Mouse (Mus musculus): ENCODE measurements around the gene Pjvk.
A peak's percentile ranks its signal among the peaks of the same experiment; 100 is the strongest.
"Not testable (repeated sequence)": the region's sequence is repeated elsewhere in the genome, so short reads cannot be mapped to it uniquely, and the experiment has no call there.

Gene Pjvk

GRCm38 (mm10) chr2:76647883-76648570 lies at the start of gene Pjvk, which contains the start of gene Prkra:
Pjvk (plus strand) TSS chr2:76648476.
Prkra (minus strand) TSS chr2:76648015.
- peak; percentile 91 to 95 for DNase-seq (ENCODE audit: low spot score in 2 of 2)

DNA sequence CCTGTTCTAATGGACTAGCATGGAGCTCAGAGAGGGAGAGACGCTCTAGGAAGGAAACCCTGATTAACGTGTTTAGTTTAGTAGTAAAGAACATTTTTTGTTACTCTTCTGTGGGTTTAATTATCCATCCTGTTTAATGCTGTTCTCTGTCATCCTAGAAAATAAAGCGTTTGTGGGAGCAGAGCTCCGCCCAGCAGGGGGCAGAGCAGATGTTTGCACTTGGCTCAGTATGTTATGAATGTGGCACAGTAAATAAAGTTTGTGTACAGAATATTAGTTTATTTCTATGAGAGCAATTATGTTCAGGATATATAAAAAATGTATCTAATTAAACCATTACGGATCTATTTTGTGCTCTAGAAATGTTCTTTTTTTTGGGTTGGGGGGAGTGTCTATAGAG lies 49.1 kb upstream of the Pjvk start:
- no peak for DNase-seq (ENCODE audit: low spot score in 2 of 2)

- DNase-seq (ENCODE audit: low spot score in 2 of 2), result no peak
Measured at GRCm38 (mm10) chr2:76602256-76602655, 46.0 kb upstream of the Pjvk start.

DNA sequence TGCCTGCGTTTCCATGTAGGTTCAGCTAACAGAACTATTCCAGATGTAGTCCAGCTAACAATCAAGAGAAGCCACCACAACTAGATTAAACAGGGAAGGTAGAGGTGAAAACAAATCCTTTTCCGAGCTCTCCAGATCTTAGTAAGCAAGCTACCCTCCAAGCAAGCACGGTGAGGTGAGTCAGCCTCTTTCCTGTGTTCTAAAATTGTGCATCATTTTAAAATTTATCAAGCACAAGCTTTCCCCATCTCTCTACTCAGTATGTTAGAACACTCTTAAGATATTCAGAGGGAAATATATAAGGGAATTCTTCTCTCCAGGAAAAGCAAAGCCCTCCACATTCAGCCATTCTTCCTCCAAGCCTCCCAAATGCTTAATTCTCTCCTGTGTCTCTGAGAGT lies 41.6 kb upstream of the Pjvk start:
- DNase-seq (ENCODE audit: low spot score in 2 of 2), result no peak

DNA sequence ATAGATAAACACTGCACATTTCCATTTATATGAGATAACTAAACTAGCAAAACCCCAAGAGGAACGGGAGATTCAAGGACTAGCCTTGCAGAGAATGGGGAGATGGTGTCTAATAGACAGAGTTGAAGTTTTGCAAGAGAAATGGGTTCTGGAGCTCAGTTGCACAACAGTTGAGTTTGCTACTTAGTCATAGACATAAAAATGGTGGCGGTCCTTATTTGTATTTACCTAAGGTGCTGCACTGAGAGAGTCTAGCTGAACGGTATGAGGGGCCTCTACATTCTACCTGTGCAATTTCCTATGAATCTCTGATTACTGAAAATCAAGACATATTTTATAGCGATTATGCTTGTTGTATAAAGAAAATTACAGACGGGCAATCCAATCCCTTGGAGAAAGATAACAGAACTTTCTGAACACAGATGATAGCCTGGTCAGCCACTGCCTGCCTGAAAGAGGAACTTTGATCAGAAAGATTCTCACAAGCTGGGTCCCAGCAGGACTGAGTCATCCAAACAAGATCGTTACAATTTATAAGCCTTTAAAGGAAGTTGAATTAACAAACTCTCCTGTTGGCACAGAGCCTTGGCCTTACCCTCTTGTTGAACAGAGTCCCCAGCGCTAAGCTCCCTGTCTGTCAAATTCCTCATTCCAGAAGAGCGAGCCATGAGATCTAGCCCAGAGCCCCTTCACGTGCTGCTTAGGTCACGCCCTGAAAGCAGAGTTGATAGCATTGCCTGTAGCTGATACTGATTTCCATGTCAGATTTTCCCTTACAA lies 37.8 kb upstream of the Pjvk start:
- no peak for DNase-seq (ENCODE audit: low spot score in 2 of 2)

DNA sequence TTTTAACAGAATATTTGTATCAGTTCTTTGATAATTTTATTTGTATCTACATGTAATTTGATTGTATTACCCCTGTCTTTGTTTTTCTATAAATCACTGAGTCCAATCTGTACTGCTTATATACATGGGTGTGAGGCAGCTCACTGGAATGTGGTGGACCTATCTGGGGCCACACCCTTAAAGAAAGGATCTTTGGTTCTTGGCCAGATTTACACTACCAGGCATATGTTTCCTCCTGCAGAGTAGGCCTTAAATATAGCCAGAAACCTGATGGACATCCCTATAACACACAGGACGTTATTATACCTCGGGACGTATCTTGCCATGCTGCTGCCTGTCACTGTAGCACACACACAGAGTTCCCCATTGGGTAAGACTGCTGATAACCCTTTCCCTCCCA lies 36.3 kb upstream of the Pjvk start:
- DNase-seq (ENCODE audit: low spot score in 2 of 2), result no peak

DNA sequence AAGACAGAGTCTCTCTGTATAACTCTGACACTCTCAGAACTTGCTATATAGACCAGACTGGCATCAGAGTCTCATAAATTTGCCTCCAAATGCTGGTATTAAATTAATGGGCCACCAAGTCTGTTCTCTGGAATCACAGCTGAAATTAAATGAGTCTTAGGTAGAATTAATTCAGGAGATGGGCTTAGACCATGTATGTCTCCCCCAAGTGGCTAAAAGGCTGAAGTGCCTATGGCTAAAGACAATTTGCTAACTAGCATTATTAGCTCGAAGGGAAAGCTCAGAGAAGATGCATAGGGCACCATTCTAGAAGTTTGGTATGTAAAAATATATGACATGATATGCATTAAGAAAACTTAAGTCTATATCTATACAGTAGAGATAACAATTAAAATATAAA lies 30.2 kb upstream of the Pjvk start:
- DNase-seq (ENCODE audit: low spot score in 2 of 2), result peak in 1 of 2 experiments; percentile 34

- DNase-seq (ENCODE audit: low spot score in 2 of 2), result no peak
Measured at GRCm38 (mm10) chr2:76620188-76620587, 28.1 kb upstream of the Pjvk start.

DNA sequence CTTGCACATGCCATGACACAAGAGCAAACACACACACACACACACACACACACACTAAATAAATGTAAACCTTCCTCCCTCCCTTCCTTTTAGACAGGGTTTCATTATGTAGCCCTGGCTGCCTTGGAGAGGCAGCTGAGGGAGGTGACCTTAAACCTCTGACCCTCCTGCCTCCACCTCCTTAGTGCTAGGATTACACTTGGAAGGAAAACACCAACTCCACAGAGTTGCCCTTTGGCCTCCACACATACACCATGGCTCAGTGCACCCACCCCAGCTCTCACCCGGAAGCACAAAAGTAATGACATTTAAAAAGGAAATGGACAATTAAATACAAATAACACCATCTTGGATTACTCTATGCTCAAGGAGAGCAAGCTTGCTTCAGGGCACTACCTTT lies 26.6 kb upstream of the Pjvk start:
- no peak for DNase-seq (ENCODE audit: low spot score in 2 of 2)

DNA sequence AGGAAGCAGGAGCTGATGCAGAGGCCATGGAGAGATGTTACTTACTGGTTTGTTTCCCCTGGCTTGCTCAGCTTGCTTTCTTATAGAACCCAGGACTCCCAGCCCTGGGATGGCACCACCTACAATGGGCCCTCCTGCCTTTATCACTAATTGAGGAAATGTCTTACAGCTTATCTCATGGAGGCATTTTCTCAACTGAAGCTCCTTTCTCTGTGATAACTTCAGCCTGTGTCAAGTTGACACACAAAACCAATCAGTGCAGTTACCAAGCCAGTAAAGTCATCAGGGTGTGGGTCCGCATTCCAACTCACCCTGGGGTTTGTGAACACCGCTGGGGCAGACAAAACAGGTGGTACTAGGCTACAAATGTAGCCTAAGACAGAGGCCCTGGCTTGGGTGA lies 26.0 kb upstream of the Pjvk start:
- not testable (repeated sequence) for DNase-seq (ENCODE audit: low spot score in 2 of 2)

GRCm38 (mm10) chr2:76630293-76630692 lies 18.0 kb upstream of the Pjvk start:
- DNase-seq (ENCODE audit: low spot score in 2 of 2), result no peak

- no peak for DNase-seq (ENCODE audit: low spot score in 2 of 2)
Measured at GRCm38 (mm10) chr2:76631600-76631999, 16.7 kb upstream of the Pjvk start.

DNA sequence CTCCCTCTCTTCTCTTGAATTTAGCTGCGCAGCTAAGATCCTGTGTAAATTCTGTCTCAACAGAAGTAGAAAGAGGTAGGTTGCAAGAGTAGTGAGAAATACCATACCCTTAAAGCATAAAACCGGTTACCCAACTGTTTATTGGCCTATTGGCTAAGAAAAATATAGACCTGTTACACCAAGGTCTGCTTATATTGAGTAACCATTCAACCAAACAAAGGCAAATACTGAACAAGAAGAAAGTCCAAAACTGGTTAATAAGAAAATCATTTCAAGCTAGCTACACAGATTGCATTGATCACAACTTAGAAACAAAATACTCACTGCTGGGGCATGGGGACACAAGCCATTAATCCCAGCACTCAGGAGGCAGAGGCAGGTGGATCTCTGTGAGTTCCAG lies 8.6 kb upstream of the Pjvk start:
- DNase-seq (ENCODE audit: low spot score in 2 of 2), result no peak

- no peak for DNase-seq (ENCODE audit: low spot score in 2 of 2)
Measured at GRCm38 (mm10) chr2:76643801-76644200, 4.5 kb upstream of the Pjvk start.

GRCm38 (mm10) chr2:76647441-76647869 lies 821 bp upstream of the Pjvk start:
- DNase-seq (ENCODE audit: low spot score in 2 of 2), result peak in 1 of 2 experiments; percentile 14

DNA sequence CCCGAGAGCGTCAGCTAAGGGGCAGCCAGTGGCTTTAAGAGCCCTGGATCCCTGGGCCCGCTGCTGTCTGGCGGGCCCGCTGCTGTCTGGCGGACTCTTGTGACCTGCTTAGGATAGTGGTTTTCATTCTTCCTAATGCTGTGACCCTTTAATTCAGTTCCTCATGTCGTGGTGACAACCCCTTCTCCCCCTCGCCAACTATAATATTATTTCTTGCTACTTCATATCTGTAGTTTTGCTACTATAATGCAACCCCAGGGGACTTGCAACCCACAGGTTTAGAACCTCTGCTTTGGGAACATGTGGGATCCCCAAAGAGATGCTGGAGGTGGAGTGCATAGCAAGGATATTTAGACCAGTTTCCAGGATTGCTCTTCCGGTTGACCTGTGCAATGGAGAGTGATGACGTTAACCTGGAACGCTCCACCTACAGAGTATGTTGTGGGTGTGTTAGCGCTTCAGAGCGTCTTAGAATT lies 428 bp downstream of the Pjvk start:
- DNase-seq (ENCODE audit: low spot score in 2 of 2), result no peak

- no peak for DNase-seq (ENCODE audit: low spot score in 2 of 2)
Measured at GRCm38 (mm10) chr2:76653070-76653469, 4.8 kb downstream of the Pjvk start.

DNA sequence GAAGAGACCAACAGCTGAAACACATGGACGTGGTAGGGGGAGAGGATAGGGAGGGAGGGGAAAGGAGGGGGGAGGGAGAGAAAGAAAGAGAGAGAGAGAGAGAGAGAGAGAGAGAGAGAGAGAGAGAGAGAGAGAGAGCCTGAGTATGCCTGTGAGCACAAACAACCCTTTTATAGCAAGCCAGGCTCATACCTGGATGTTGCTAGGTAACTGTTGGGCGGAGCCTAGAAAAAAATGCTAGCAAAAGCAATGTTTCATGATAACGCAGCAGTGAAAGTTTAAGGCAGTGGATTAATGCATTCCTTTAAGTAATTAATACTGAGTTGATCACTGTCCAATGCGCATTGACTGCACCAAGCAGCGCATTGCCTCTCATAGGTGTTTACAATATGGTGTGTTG lies 6.4 kb downstream of the Pjvk start:
- DNase-seq (ENCODE audit: low spot score in 2 of 2), result no peak

GRCm38 (mm10) chr2:76655444-76655843 lies 7.2 kb downstream of the Pjvk start:
- no peak for DNase-seq (ENCODE audit: low spot score in 2 of 2)

GRCm38 (mm10) chr2:76655982-76656381 lies 7.7 kb downstream of the Pjvk start:
- DNase-seq (ENCODE audit: low spot score in 2 of 2), result no peak

DNA sequence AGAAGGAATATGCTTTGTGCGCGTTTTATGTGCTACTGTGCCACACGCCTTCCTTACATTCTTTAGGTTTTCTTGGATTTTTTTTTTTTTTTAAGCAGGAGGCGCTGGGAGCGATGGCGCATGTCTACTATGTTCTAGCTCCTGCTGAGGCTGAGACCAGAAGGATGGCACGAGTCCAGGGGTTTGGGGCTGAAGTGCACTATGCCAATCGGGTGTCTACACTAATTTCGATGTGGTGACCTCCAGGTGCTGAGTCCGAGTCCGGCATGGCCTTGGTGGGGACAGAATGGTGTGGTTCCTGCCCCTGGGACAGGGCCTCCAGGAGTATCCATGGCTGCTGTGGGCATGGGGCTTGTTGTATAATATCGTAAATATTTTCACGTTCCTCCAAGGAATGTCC lies 10.3 kb downstream of the Pjvk start:
- no peak for DNase-seq (ENCODE audit: low spot score in 2 of 2)

- DNase-seq (ENCODE audit: low spot score in 2 of 2), result no peak
Measured at GRCm38 (mm10) chr2:76659419-76659818, 11.1 kb downstream of the Pjvk start.

DNA sequence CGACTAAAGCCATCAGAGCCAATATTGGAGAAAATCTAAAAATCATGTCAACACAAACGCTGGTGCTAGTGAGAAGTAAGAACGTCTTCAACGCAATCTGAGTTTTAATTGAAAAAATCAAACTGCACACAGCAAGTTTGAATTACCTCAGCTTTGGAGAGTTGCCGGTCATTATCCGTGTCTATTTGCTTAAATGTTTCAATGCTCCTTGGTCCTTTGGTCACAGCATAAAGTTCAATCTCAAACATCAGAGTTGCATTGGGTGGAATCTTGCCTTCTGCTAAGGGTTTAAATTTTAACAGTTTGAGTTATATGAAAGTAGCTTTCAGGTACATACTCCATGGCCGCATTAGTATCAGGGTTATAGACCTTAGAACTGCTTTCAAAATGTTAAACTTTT lies 17.3 kb downstream of the Pjvk start:
- no peak for DNase-seq (ENCODE audit: low spot score in 2 of 2)

Data from frontal cortex, postnatal 14 days (tissue).